Mouse (Mus musculus): ENCODE measurements at regions not wholly inside any gene's neighbourhood (a gene's known extent, or its start where the extent isn't known, plus 50 kb on each side); places are given as distances from the start of the nearest gene placed in this dataset.
A peak's percentile ranks its signal among the peaks of the same experiment; 100 is the strongest.

DNA sequence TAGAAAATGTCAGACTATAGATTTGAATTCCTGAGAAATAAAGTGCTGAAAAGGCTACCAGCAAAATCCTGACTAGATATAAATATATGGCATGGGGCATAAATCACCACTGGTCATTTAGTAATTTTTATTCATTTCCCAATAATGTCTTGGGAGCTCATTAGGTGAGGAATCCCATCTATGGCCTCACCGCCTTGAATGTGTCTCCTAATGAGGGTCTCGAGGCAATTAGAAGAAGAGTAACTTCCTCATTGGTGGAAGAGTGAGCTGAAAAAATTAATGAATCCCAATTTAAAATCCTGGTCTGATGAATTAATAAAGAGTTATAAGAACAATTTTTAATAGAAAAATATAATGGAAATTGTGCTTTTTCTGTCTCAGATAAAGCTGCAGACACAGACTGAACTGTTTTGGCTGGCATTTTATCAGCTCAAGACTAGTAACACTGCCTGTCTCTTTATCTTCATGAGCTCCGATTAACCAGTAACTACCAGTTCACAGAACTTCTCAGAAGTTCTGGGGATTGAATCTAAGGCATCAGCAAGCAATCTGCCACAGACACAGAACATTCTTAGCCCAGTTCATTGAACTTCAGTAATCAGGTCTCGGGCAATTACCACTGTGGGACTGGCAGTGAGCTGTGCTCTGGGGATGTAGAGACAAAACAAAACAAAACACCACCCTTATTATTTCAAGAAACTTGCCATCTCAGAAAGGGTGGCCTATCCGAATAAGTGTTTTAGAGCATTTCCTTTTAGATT, 170.7 kb downstream of the Plpp3 start:
- no peak for DNase-seq

DNA sequence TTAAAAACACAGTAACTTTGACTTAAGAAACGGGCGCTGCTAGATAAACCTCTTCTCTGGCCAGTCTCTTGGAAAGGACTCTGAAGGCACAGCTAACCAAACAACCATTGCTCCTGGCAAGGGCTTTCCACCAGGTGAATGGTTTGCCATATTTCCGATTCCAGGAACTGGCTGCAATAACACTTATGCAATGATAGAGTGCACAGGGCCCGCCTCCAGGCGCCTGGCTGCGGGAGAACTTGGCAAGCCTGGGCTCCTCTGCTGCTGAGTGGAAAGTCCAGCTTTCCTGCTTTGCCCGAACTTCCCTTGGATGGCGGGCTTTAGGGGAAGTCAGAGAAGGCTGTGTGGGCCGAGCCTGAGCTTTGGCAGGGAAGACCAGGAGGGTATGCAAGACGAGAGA, 171.6 kb downstream of the Plpp3 start:
- peak; percentile 75 to 85 for DNase-seq

- DNase-seq: peak; percentile 48 to 55
Observed at GRCm38 (mm10) chr4:105332081-105332480, 174.9 kb downstream of the Plpp3 start.

DNA sequence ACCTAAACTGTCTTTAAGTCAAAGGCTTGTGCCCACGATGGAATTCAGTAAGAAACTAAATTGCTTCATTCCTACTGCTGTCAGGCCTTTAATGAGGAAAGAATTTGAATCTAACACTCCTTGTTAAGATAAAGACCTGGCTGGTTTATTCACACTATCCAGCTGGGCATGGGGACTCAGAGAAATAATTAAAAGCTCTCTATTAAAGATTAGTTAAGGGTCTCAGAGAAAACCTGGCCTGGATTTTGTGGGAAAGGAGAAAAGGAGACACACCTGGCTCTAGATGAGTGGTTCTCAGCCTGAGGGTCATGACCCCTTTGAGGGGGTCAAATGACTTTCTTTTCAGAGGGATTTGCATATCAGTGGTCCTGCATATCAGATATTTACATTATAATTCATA, 178.7 kb downstream of the Plpp3 start:
- no peak for DNase-seq

- DNase-seq: no peak
Observed at GRCm38 (mm10) chr4:105336557-105336956, 179.4 kb downstream of the Plpp3 start.

- DNase-seq: no peak
Observed at GRCm38 (mm10) chr4:105338131-105338530, 181.0 kb downstream of the Plpp3 start.

GRCm38 (mm10) chr4:105338861-105339260, 181.7 kb downstream of the Plpp3 start:
- no peak for DNase-seq

- DNase-seq: no peak
Observed at GRCm38 (mm10) chr4:105341274-105341673, 184.1 kb downstream of the Plpp3 start.

DNA sequence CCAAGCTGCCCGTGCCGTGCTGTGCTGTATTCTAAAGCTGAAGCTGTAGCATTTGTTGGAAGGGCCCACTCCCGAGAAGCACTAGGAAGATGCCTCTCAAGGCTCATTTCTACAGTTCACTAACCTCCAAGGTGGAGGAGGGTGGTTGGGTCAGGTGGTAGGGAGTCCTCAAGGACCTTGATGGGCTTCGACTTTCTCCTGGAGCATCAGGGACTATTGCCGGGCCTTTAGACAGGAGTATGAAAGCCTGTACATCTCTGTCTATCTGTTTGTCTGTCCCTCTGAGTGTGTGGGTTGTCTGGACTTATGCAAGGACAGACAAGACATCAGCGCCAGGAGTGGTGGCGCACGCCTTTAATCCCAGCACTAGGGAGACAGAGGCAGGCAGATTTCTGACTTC, 189.7 kb downstream of the Plpp3 start:
- DNase-seq: no peak

DNA sequence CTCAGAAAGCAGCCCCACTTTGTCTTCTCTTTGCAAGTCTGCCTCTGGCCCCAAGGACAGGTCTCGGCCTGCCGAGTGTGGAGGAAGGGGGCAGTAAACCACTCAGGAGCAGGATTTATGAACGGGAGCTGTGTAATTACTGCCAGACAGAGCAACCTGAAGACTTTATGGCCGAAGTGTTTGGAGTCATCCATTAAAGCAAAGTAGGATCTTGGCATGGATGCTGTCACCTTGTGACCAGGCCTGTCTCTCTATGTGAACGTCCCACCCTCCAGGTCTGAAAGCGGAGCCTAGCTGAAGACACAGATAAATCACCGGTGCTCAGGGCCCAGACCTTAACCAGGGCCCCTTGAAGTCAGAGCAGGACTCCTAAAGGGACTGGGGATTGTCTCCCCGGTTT, 190.8 kb downstream of the Plpp3 start:
- DNase-seq: no peak

- DNase-seq: peak; percentile 39 to 65
Observed at GRCm38 (mm10) chr4:105349316-105350207, 192.4 kb downstream of the Plpp3 start.

GRCm38 (mm10) chr4:105352342-105352741, 195.2 kb downstream of the Plpp3 start:
- peak; percentile 47 to 53 for DNase-seq

DNA sequence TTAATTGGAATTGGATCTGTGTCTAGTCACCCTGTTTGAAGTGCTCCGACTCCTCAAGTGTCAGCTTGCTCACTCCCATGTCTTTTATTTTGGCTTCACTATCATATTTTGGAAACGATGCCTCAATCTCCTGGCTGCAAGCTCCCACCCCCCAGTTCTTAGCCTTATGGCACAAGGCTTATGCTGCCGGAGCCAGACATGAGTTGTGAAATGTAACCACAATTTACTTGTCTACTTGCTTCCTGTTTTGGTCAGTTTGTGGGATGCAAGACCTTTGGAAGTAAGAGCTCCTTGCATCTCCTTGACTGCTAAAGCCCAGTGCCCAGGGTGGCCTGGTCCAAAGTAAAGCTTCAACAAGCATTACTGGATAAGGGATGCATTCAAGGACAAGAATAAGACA, 195.8 kb downstream of the Plpp3 start:
- DNase-seq: no peak

- DNase-seq: no peak
Observed at GRCm38 (mm10) chr4:105354097-105354496, 196.9 kb downstream of the Plpp3 start.

- no peak for DNase-seq
Observed at GRCm38 (mm10) chr4:105356616-105357015, 199.5 kb downstream of the Plpp3 start.

GRCm38 (mm10) chr4:105358725-105359124, 201.6 kb downstream of the Plpp3 start:
- no peak for DNase-seq

DNA sequence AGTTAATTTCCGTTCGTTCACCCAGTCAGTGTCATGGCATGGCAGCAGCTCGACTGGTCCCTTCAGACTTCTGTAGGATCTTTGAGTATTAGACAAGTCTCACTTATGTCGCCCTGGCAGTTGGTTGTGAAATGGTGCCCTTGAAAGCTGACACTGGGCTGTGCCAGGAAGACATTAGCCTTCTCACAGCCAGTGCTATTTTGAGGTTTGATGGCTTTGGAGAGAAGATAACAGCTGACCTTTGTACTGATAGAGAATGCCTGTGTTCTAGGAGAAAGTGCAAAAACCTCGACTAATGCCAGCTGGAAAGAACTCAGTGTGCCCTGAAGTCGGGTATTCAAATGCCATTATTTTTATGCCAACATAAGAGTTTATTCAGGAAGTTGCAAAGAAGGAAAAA, 207.3 kb downstream of the Plpp3 start:
- no peak for DNase-seq

DNA sequence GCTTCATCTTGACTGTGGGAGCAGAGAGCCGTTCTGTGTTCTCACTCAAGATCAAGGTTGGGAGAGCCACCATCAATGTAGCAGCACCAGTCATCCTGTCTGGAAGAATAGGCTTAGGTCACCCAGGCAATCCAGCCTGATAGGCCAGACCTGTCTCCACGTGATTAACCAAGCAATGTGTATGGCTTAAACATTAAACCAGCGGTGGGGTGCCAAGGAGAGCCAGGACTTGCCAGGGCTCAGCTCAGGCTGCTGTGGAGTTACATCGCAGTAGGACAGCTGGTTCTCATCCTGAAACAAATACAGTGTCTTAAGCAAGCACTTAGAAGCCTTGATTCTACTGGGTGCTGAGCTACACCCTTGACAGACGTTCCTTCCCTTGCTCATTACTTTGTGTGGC, 207.9 kb downstream of the Plpp3 start:
- DNase-seq: no peak

DNA sequence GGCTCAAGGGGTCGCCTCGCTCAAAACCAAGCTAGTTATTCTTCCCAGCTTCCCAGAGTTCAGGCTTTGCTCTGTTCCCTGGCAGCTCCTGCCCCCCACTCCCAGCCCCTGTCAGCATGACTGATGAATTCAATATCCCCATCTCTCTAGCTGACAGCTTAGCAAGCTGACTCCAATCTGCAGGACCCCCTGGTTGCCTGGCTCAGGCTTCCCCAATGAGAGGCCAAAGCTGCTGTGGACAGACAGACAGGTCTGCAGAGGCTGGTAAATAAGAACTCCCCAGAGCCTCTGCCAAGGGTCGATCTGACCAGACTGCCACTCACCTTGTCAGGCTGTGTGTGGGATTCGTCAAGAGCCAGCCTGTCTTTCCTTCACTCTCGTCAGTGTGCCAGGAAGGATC, 219.4 kb downstream of the Plpp3 start:
- no peak for DNase-seq

GRCm38 (mm10) chr4:105377469-105378187, 220.5 kb downstream of the Plpp3 start:
- no peak for DNase-seq

GRCm38 (mm10) chr4:105384826-105385225, 227.7 kb downstream of the Plpp3 start:
- no peak for DNase-seq

DNA sequence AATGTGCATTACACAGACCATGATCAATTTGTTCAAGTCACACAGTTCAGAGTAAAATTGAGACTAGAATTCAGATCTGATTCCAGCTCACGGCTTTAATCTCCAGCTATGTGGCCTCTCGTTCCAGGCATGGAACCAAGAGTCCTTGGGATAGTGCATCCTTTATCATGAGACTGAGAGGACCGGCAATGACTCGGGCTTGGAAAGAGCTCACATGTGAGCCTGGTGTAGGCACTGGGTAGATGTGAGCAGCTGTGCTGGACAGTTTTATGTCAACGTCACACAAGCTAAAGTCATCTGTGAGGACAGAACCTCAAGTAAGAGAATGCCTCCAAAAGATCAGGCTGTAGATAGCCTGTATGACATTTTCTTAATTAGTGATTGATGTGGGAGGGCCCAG, 228.3 kb downstream of the Plpp3 start:
- DNase-seq: no peak

- no peak for DNase-seq
Observed at GRCm38 (mm10) chr4:105390378-105390777, 233.2 kb downstream of the Plpp3 start.

All from cerebellum, postnatal 10 days (tissue).